Comparison of ENCODE assay signal across 9 mouse cellular contexts in genomic region chr13:60746271-60746670, GRCm38 (mm10). TPM values are rescaled to one million over a fixed set of nuclear protein-coding genes. Genes with fewer than 3 reads are reported as not detected.
DNase-seq lines count a peak whose midpoint lies in the region; ATAC-seq and TF ChIP-seq lines count a peak whose summit lies in the region.
"Had no signal": no experiment of that assay in that cellular context is flagged by ENCODE, and none has a peak within 500 bp of the region (broad histone marks: within the 10 kb centered on the region; RNA-seq: fewer than 3 reads in every experiment).

No protein-coding gene starts in this region.

- no peak overlapping the region for H3K4me3 ChIP-seq in kidney, adult 2 months (ENCODE audit: insufficient read depth, low read depth, low read length)
- H3K4me3 ChIP-seq in kidney, embryonic 14.5 days (ENCODE audit: low read length), result no peak overlapping the region
- H3K4me3 ChIP-seq in liver, embryonic 12.5 days, result no peak overlapping the region

- no peak overlapping the region for H3K27ac ChIP-seq in kidney, adult 2 months (ENCODE audit: insufficient read depth, low read depth, low read length)
- no peak overlapping the region for H3K27ac ChIP-seq in kidney, embryonic 14.5 days (ENCODE audit: low read depth, low read length)
- H3K27ac ChIP-seq in liver, embryonic 12.5 days, result peak overlapping the region; percentile 82; the same call in 1 of the 2 replicates

- H3K9ac ChIP-seq in kidney, embryonic 14.5 days (ENCODE audit: low read depth, low read length), result no peak overlapping the region
- no peak overlapping the region for H3K9ac ChIP-seq in liver, embryonic 12.5 days

- DNase-seq in kidney, adult 2 months, result peak; percentile 24
- DNase-seq in CD4-positive, CD25-positive, alpha-beta regulatory T cell, adult 2 months (ENCODE audit: low read depth, low spot score), result peak; percentile 76
- DNase-seq in ZHBTc4 (ENCODE audit: low read depth, low spot score), result peak; percentile 76
- no peak for DNase-seq in left cerebral cortex, postnatal 25 days (ENCODE audit: low spot score in 2 of 2)
- no peak for DNase-seq in gastrocnemius, postnatal 25 days
- no peak for DNase-seq in cerebellum, adult 8-10 months

- WGBS in kidney, adult 2 months, result 36% methylated on average over 1 of the region's 1 CpGs
- 45% methylated on average over 1 of the region's 1 CpGs for WGBS in kidney, embryonic 14.5 days
- WGBS in liver, embryonic 12.5 days (ENCODE audit: insufficient replicate concordance), result 40% methylated on average over 1 of the region's 1 CpGs

- no peaks in the 10 kb centered on the region for H3K9me3 ChIP-seq in kidney, embryonic 14.5 days (ENCODE audit: control insufficient read depth, low read length)
- H3K9me3 ChIP-seq in liver, embryonic 12.5 days (replicated peaks), result no peaks in the 10 kb centered on the region

- TF ChIP-seq CTCF in kidney, adult 2 months (conservative IDR thresholded peaks at IDR 0.05; ENCODE audit: insufficient read depth, insufficient read length, low read depth, low read length), result peak; percentile 35

- no peaks in the 10 kb centered on the region for H3K27me3 ChIP-seq in kidney, adult 2 months (replicated peaks; ENCODE audit: control insufficient read depth, insufficient read depth, low read length)
- no peaks in the 10 kb centered on the region for H3K27me3 ChIP-seq in kidney, embryonic 14.5 days (ENCODE audit: control insufficient read depth, insufficient read depth, low read length)
- H3K27me3 ChIP-seq in liver, embryonic 12.5 days (replicated peaks), result no peaks in the 10 kb centered on the region

- no peak overlapping the region for H3K4me2 ChIP-seq in kidney, embryonic 14.5 days (replicated peaks; ENCODE audit: low read depth, low read length)
- H3K4me2 ChIP-seq in liver, embryonic 12.5 days, result 0 out of 2 replicates have a peak overlapping the region, but pooled peaks have one; percentile 45

- TF ChIP-seq POLR2A in kidney, adult 2 months (IDR thresholded peaks at IDR 0.05; ENCODE audit: low read depth, low read length), result no peak

- no peak for ATAC-seq in kidney, embryonic 14.5 days (ENCODE audit: low FRiP score, low TSS enrichment)
- ATAC-seq in liver, embryonic 12.5 days, result no peak

- H3K36me3 ChIP-seq in kidney, adult 2 months (ENCODE audit: control insufficient read depth, insufficient read depth, low read length), result no peaks in the 10 kb centered on the region; the same call in 1 of the 2 replicates
- H3K36me3 ChIP-seq in kidney, embryonic 14.5 days (ENCODE audit: control insufficient read depth, insufficient read depth, low read length), result peaks cover 18% of the 10 kb centered on the region
- H3K36me3 ChIP-seq in liver, embryonic 12.5 days, result peaks cover 41% of the 10 kb centered on the region

- no peaks in the 10 kb centered on the region for H3K4me1 ChIP-seq in kidney, adult 2 months (ENCODE audit: control insufficient read depth, insufficient read depth, low read length)
- H3K4me1 ChIP-seq in kidney, embryonic 14.5 days (ENCODE audit: control insufficient read depth, insufficient read depth, low read length), result no peaks in the 10 kb centered on the region
- H3K4me1 ChIP-seq in liver, embryonic 12.5 days, result peaks cover 54% of the 10 kb centered on the region

- intact Hi-C loops in left cerebral cortex, postnatal 25 days (cut with DNase I), result no loop called here

RNA-seq across cellular contexts. Expression of gene BC051665, which starts 39.9 kb away (rescaled TPM):
- polyA plus RNA-seq in kidney, adult 2 months (2012; rRNA removed), result not detected in 2 replicates
- polyA plus RNA-seq in kidney, embryonic 14.5 days (2014; fragmentation: Nextera tagmentation; extraction: Ambion mirVana), result not detected in 2 replicates
- not detected in 2 replicates for polyA plus RNA-seq in liver, embryonic 12.5 days (2016; fragmentation: Nextera tagmentation; extraction: Ambion mirVana)
- not detected for total RNA-seq in left cerebral cortex, postnatal 25 days (2021)
- not detected for total RNA-seq in gastrocnemius, postnatal 25 days (2021)
- polyA plus RNA-seq: heart, embryonic 16.5 days had no signal

RNA-seq across cellular contexts. Expression of gene Ctsll3, which starts 56.4 kb away (rescaled TPM):
- polyA plus RNA-seq in kidney, adult 2 months (2012; rRNA removed), result not detected in 2 replicates
- not detected in 2 replicates for polyA plus RNA-seq in kidney, embryonic 14.5 days (2014; fragmentation: Nextera tagmentation; extraction: Ambion mirVana)
- polyA plus RNA-seq in liver, embryonic 12.5 days (2016; fragmentation: Nextera tagmentation; extraction: Ambion mirVana), result not detected in 2 replicates
- not detected for total RNA-seq in left cerebral cortex, postnatal 25 days (2021)
- total RNA-seq in gastrocnemius, postnatal 25 days (2021), result not detected
- polyA plus RNA-seq: heart, embryonic 16.5 days had no signal

Comparison
In these comparisons a context has a peak if more than half of its experiments do, and no peak if none do; other contexts are left out.
1. DNase-seq: peak in kidney, adult 2 months (single experiment), CD4-positive, CD25-positive, alpha-beta regulatory T cell, adult 2 months (single experiment) and ZHBTc4 (single experiment); none in left cerebral cortex, postnatal 25 days (0 of 2), gastrocnemius, postnatal 25 days (single experiment) and cerebellum, adult 8-10 months (single experiment).